Mouse (Mus musculus) heart, postnatal 0 days (tissue): ENCODE data around the gene 4930544D05Rik. TPM values are rescaled to one million over a fixed set of nuclear protein-coding genes. Genes with fewer than 3 reads are reported as not detected.
"Not testable (repeated sequence)": the region's sequence is repeated elsewhere in the genome, so short reads cannot be mapped to it uniquely, and the experiment has no call there.

Experiments
- ATAC-seq: fragments of 200-750 bp; cut with Nextera tagmentation; 2 replicates; pipeline ENCODE4 v1.8.0; 2017; ENCODE audit warnings: low read depth, moderate number of reproducible peaks, moderate library complexity; ENCODE audit not compliant: insufficient read depth
- DNase-seq: peaks from one replicate; pipeline ENCODE4 v3.0.0-alpha.2; 2016; ENCODE audit warnings: low spot score
- H3K27ac ChIP-seq: fragments of 300-500 bp; sonication (generic); 2 replicates; pipeline ENCODE4 v1.5.1; 2014; ENCODE audit warnings: low read depth, mild to moderate bottlenecking
- H3K27me3 ChIP-seq: fragments of 300-500 bp; sonication (generic); 2 replicates; pipeline ENCODE4 v1.6.1; 2014; ENCODE audit warnings: low read length, mixed read lengths; ENCODE audit not compliant: control insufficient read depth, insufficient read depth
- H3K36me3 ChIP-seq: fragments of 300-500 bp; sonication (generic); replicated peaks from 2 replicates; pipeline ENCODE4 v1.6.1; 2014; ENCODE audit warnings: low read length, mixed read lengths; ENCODE audit not compliant: control insufficient read depth, insufficient read depth
- H3K4me1 ChIP-seq: fragments of 300-500 bp; sonication (generic); 2 replicates; pipeline ENCODE4 v1.6.1; 2014; ENCODE audit warnings: antibody characterized with exemption; ENCODE audit not compliant: control insufficient read depth, insufficient read depth
- H3K4me2 ChIP-seq: fragments of 300-500 bp; sonication (generic); 2 replicates; pipeline ENCODE4 v1.6.1; 2014; ENCODE audit warnings: low read depth, mild to moderate bottlenecking, low read length, moderate library complexity
- H3K4me3 ChIP-seq: fragments of 300-500 bp; sonication (generic); 2 replicates; pipeline ENCODE4 v1.5.1; 2014; ENCODE audit warnings: low read depth, low read length
- H3K9ac ChIP-seq: fragments of 300-500 bp; sonication (generic); replicated peaks from 2 replicates; pipeline ENCODE4 v1.6.1; 2014; ENCODE audit warnings: low read depth, low read length, mixed read lengths
- H3K9me3 ChIP-seq: fragments of 300-500 bp; sonication (generic); replicated peaks from 2 replicates; pipeline ENCODE4 v1.6.1; 2016; ENCODE audit warnings: low read length; ENCODE audit not compliant: control insufficient read depth
- CTCF ChIP-seq: IDR thresholded peaks from 2 replicates; pipeline ENCODE4 v1.5.1; 2016; ENCODE audit warnings: antibody characterized with exemption, control low read depth, low read depth
- EP300 ChIP-seq: IDR thresholded peaks from 2 replicates; pipeline ENCODE4 v1.6.1; 2016; ENCODE audit warnings: antibody characterized with exemption, low read depth
- WGBS: fragments of 180-500 bp; shearing (Covaris S2); extraction: QIAGEN DNeasy Blood & Tissue Kit; methylation state at CpG from one replicate; pipeline ENCODE4 v1.1.7; 2014; 5-methylcytosine and 5-hydroxymethylcytosine counted together
- polyA plus RNA-seq: library from polyadenylated mRNA; unstranded; fragments of >200 nt; fragmentation: Nextera tagmentation; extraction: Ambion mirVana; gene quantifications from 2 replicates; pipeline ENCODE4 v1.2.1, GENCODE M21; 2015
- total RNA-seq: library from RNA; depleted of rRNA; stranded (reverse); fragments of >200 nt; gene quantifications from 2 replicates; pipeline ENCODE4 v1.2.3, GENCODE M21; 2014; ENCODE audit warnings: low replicate concordance; rRNA removed

The 4930544D05Rik gene
- total RNA-seq: not detected in 2 replicates
- polyA plus RNA-seq: not detected in 2 replicates

- ATAC-seq (no peak), DNase-seq (no peak)
- peak within 1 kb of the TSS; percentile 28; the same call in 1 of the 2 replicates for H3K9ac ChIP-seq
- peaks cover 28% of the 10 kb centered on the region for H3K36me3 ChIP-seq
- H3K4me1 ChIP-seq: peaks cover 15% of the 10 kb centered on the region
- peak within 1 kb of the TSS; percentile 45 for H3K4me3 ChIP-seq
- WGBS: 13% methylated on average over 21 of the region's 21 CpGs
- TF ChIP-seq EP300 (no peak), CTCF (no peak)
- peak within 1 kb of the TSS; percentile 76 for H3K4me2 ChIP-seq
- no peaks in the 10 kb centered on the region for H3K9me3 ChIP-seq
- peak within 1 kb of the TSS; percentile 59 for H3K27ac ChIP-seq
- peaks cover 8% of the 10 kb centered on the region; the same call in 1 of the 2 replicates for H3K27me3 ChIP-seq
Observed at GRCm38 (mm10) chr11:70615516-70616093, at the start of gene 4930544D05Rik. Gene 4930544D05Rik (plus strand): TSS chr11:70615848.

- ATAC-seq (no peak), DNase-seq (no peak)
- TF ChIP-seq EP300 (no peak), CTCF (no peak)
- no peak overlapping the region for H3K27ac ChIP-seq
- no peaks in the 10 kb centered on the region for H3K4me1 ChIP-seq
- 61% methylated on average over 7 of the region's 7 CpGs for WGBS
- H3K4me2 ChIP-seq: no peak overlapping the region
- H3K4me3 ChIP-seq: no peak overlapping the region
- no peaks in the 10 kb centered on the region for H3K36me3 ChIP-seq
- no peak overlapping the region for H3K9ac ChIP-seq
- no peaks in the 10 kb centered on the region for H3K9me3 ChIP-seq
- no peaks in the 10 kb centered on the region for H3K27me3 ChIP-seq
Observed at GRCm38 (mm10) chr11:70566586-70566985, 49.1 kb upstream of the 4930544D05Rik start.

DNA sequence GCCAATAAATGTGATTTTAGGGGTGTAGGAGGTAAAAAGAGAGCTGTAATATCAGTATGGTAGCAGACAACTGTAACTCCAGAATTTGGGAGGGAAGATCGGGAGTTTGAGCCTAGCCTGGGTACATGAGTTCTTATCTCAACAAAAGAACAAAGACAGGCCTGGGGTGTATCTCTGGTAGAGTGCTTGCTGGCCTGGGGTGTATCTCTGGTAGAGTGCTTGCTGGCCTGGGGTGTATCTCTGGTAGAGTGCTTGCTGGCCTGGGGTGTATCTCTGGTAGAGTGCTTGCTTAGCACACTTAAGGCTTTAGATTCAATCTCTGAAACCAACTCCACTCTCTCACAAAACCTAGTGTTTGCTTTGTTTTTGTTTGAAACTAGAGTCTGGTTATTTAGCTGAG, 45.0 kb upstream of the 4930544D05Rik start:
- 79% methylated on average over 1 of the region's 1 CpGs for WGBS
- H3K27ac ChIP-seq, ATAC-seq, H3K4me3 ChIP-seq, H3K4me2 ChIP-seq, DNase-seq, H3K9me3 ChIP-seq, H3K9ac ChIP-seq, H3K36me3 ChIP-seq, H3K4me1 ChIP-seq, H3K27me3 ChIP-seq: not testable (repeated sequence)

DNA sequence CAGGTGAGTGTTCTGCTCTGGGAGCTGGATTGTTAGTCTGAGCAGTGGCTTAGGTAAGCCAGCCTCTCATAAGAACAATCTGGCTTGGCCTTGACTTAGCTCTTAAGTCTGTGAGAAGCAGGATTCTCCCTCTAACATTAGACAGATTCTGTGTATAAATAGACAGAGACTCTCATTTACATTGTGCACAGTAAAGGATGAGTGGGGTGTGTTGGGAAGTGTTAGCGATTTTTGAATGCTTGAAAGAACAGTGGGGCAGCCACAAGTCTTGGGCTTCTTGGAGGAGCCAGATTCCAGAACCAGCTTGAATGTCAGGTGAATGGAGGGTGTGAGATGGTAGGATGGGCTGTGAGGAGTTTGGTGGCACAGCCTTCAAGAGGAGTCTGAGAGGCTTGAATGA, 44.0 kb upstream of the 4930544D05Rik start:
- H3K9ac ChIP-seq: no peak overlapping the region
- no peaks in the 10 kb centered on the region for H3K36me3 ChIP-seq
- H3K27me3 ChIP-seq: no peaks in the 10 kb centered on the region
- no peak for TF ChIP-seq EP300
- no peak for TF ChIP-seq CTCF
- no peaks in the 10 kb centered on the region for H3K9me3 ChIP-seq
- ATAC-seq (no peak), DNase-seq (no peak)
- WGBS: 92% methylated on average over 1 of the region's 1 CpGs
- no peaks in the 10 kb centered on the region for H3K4me1 ChIP-seq
- no peak overlapping the region for H3K4me3 ChIP-seq
- no peak overlapping the region for H3K4me2 ChIP-seq
- no peak overlapping the region for H3K27ac ChIP-seq

DNA sequence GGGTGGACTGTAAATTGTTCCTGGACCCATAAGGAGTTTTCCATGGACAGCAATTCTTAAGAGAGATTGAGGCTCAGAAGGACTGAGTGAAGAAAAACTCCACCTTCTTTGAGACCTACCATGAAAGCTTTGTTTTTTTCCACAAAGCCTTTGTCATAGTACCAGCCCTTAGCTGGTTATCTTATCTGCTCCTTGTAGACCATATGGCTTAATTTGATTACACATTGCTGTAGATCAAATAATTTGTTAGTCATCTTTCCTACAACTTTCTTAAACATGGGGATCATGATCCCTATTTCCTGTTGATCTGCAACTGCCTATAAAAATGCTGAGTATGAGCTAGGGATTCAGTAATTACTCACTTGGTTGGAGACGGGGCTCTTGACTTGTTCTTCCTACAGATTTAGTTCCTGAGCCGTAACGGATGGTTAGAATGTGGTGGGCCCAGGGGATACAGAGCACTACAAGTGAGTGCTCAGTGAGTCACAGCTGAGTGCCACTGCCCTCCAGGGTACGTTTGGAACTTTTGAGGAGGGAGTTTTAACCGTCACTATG, 43.2 kb upstream of the 4930544D05Rik start:
- DNase-seq (no peak), ATAC-seq (no peak)
- 56% methylated on average over 5 of the region's 5 CpGs for WGBS
- no peaks in the 10 kb centered on the region for H3K27me3 ChIP-seq
- no peak overlapping the region for H3K9ac ChIP-seq
- no peaks in the 10 kb centered on the region for H3K36me3 ChIP-seq
- TF ChIP-seq CTCF (no peak), EP300 (no peak)
- H3K4me1 ChIP-seq: no peaks in the 10 kb centered on the region
- no peak overlapping the region for H3K4me2 ChIP-seq
- no peak overlapping the region for H3K27ac ChIP-seq
- no peaks in the 10 kb centered on the region for H3K9me3 ChIP-seq
- no peak overlapping the region for H3K4me3 ChIP-seq

- no peak overlapping the region for H3K9ac ChIP-seq
- H3K36me3 ChIP-seq: no peaks in the 10 kb centered on the region
- H3K27me3 ChIP-seq: no peaks in the 10 kb centered on the region
- H3K4me2 ChIP-seq: no peak overlapping the region
- 83% methylated on average over 6 of the region's 6 CpGs for WGBS
- DNase-seq (no peak), ATAC-seq (no peak)
- TF ChIP-seq EP300 (no peak), CTCF (no peak)
- no peaks in the 10 kb centered on the region for H3K4me1 ChIP-seq
- no peak overlapping the region for H3K27ac ChIP-seq
- H3K4me3 ChIP-seq: no peak overlapping the region
- no peaks in the 10 kb centered on the region for H3K9me3 ChIP-seq
Observed at GRCm38 (mm10) chr11:70573872-70574271, 41.8 kb upstream of the 4930544D05Rik start.
